Mouse (Mus musculus) lung, postnatal 14 days (tissue): ENCODE results near the gene Gda.

Source experiments
- DNase-seq: peaks from one replicate; pipeline ENCODE4 v3.0.0; 2021

Gene Gda

DNA sequence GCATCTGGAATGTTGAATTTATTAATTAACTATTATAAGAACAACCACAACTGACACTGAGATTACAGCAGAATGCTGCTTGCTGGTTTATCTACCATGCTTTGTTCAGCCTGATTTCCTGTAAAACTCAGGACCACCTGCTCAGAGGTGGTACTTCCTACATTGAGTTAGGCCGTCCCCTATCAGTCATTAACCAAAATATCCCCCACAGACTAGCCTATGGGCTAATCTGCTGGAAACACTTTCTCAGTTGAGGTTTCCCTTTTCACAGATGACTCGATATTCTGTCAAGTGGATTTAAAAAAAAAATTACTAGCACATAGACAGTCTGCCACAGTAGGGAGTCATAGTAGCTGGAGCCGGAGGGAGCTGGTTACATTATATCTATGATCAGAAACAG is 31.5 kb downstream of the Gda start:
- no peak for DNase-seq

GRCm38 (mm10) chr19:21440841-21441240 is 32.4 kb downstream of the Gda start:
- no peak for DNase-seq

DNA sequence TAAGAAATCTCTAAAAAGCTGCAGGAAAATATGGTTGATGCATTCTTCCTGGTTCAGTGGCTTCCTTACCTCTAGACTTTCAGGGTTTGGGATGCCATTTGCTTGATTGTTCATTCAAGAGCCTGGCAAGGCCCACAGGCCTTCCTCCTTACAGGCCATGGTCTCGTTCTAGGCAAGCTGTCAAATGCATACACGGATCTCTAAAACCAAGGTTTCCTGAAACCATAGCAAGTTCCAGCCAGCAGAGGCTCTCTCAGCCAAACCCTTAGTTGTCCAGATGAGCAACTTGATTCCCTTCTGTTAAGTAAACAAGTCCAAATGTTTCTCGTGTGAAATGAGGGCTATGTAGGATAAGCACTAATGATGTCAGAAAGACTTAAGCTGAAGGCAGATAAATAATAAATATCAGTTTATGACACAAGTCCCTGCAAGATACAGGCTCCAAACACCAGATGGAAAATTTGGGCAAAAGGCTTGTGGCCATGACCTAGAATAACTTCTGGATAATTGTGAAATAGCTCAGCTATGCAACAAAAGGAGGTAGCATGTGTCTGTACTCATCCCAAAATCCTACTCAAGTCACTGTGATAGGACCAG is 34.0 kb downstream of the Gda start:
- DNase-seq = no peak

DNA sequence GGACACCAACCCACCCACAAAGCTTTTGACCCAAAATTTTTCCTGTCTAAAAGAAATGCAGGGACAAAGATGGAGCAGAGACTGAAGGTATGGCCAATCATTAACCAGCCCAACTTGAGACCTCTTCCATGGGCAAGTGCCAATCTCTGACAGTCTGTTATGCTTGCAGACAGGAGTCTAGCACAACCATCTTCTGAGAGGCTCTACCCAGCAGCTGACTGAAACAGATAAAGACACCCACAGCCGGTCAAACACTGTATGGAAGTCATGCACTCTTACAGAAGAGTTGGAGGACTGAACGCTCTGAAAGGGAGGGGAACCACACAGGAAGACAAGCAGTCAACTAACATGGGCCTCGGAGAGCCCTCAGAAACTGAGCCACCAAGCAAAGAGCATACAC is 36.7 kb downstream of the Gda start:
- no peak for DNase-seq

DNA sequence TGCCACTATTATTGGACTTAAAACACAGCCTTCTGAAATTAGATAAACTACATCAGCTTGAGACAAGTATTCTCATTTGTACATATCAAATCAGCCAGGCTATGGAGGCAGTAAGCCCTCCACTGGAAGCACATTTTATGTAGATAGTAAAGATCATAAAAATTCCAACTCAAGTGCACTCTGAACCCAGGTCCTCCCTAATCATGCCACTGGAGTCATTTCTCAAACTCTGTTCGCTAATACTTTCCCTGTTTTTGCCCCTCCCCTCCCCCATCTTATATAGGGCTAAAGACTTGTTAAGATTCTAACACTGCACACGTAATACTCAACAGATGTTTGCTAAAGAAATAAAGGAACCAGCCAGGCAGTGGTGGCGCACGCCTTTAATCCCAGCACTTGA is 39.9 kb downstream of the Gda start:
- no peak for DNase-seq

DNA sequence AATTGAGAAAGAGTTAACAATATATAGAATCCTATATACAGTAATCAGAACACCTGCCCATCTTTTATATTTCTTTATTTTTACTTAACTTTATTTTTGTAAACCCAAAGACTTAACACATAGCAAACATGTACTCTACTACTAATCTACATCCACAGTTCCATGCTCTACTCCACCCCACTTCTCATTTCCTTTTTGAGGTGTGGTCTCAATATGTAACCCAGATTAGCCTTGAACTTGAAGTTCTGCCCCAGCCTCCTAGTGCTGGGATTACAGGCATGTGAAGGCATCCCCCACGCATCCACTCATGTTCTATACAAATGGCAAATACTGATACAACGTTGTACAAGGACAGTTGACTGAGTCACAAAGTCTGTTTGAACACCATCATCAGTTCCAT is 40.4 kb downstream of the Gda start:
- no peak for DNase-seq

DNA sequence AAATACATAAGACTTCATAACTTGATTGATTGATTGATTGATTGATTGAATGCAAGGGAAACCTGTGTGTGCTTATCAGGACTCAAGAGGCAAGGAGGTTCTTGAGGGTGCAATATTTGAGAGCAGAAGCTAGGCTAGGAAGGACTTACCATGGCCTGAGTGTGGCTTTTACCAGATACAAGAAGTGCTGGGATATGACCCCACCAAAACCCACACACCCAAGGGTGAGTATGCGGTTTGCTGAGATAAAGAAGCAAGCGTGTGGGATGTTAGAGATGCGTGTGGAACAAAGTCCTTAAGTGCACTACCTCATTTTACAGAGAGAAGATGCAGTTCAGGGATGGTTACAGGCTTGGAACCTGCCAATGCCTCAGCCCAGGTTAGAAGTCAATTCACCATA is 41.0 kb downstream of the Gda start:
- DNase-seq = no peak

GRCm38 (mm10) chr19:21425391-21425790 is 47.9 kb downstream of the Gda start:
- no peak for DNase-seq

DNA sequence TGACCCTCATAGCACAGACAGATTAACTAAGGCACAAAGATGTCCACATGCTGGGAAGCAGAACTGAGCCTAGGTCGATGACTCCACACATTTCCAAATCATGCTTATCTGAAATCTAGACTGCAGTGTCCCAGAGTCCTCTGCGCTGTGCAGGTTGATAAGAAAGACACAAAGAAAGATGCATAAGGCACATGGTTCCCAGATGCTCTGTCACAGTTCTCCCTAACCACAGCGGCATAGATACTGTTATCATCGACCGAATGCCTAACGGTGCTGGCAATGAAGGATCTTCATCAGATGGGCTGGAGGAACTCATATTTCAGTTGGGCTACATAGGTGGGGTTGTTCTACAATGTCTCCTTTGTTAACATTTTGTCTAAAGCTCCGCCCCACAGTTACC is 49.5 kb downstream of the Gda start:
- DNase-seq = no peak

GRCm38 (mm10) chr19:21418418-21418817 is 54.8 kb downstream of the Gda start:
- no peak for DNase-seq

DNA sequence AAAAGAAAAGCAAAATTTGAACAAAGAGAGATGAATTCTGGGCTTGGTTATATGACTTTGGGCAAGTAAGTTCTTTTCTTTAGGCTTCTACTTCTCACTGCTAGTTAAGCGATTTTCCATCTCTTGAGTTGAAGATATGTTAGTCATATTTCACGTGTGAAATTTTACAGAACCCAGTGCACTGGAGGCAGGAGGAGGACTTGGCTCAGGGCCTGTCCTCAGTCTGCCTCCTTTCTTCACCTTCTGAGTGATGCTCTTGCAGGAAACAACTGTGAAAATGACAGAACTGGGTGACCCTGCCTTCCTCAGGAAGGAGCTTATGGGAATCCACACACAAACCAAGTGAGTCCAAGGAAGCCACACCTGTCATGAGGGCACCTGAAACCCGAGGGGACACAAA is 57.9 kb downstream of the Gda start:
- no peak for DNase-seq

DNA sequence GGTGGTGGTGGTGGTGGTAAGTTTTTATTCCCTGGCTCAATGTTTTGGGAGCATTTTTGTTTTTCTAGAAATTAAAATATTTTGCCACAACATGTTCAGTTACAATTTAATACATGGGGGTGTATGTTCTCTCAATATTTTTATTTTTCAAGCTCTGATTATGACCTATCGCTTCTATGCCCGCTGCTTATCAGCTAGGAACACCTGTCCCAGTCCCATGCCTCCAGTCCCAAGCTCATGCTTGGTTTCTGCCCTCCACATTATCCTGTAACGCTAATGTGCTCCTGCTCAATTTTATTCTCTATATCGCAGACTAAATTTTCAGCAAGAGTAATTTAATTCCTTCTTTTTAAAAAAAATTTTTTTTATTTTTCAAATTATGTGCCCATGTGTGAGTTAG is 64.1 kb downstream of the Gda start:
- DNase-seq = no peak

- DNase-seq = no peak
These were observed 65.9 kb downstream of the Gda start for GRCm38 (mm10) chr19:21407363-21407762.

DNA sequence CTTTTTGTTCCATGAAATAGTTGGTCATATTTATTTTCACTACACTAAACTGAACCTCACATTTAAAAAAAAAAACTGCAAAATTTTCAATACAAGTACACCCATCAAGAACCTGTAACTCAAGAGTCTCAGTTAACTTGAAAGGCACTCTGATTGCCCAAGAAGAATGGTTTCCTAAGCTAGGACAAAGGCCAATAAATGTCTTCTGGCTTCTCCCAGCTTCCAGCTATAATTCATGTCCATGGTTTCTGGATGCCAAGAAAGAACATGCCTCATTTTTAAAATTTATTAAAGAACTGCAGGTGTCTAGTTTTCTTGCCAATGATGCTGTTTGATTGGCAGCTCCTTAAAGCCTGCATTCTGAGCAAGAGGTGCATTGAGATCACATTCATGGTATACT is 75.3 kb downstream of the Gda start:
- DNase-seq = no peak

- DNase-seq = no peak
These were observed 76.9 kb downstream of the Gda start for GRCm38 (mm10) chr19:21396364-21396763.

DNA sequence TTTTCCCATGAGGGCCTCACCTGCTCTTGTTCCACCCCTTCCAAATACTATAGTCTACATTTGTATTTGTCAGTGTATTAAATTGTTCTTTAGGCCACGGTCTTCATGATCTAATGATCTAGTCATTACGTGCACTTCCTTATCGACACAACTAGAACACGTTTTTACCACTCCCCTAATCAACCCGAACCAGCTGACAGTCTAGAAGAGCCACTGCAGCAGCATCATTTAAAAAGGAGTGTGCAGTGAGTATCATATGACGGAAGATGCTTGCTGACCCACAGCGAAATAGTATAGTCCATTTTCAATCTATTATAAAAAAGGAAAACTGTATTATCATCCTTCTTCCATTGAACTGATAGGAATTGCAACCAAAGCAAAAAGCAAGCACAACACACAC is 82.3 kb downstream of the Gda start:
- no peak for DNase-seq

- no peak for DNase-seq
These were observed 86.4 kb downstream of the Gda start for GRCm38 (mm10) chr19:21386842-21387241.

- no peak for DNase-seq
These were observed 89.0 kb downstream of the Gda start for GRCm38 (mm10) chr19:21384231-21384630.

DNA sequence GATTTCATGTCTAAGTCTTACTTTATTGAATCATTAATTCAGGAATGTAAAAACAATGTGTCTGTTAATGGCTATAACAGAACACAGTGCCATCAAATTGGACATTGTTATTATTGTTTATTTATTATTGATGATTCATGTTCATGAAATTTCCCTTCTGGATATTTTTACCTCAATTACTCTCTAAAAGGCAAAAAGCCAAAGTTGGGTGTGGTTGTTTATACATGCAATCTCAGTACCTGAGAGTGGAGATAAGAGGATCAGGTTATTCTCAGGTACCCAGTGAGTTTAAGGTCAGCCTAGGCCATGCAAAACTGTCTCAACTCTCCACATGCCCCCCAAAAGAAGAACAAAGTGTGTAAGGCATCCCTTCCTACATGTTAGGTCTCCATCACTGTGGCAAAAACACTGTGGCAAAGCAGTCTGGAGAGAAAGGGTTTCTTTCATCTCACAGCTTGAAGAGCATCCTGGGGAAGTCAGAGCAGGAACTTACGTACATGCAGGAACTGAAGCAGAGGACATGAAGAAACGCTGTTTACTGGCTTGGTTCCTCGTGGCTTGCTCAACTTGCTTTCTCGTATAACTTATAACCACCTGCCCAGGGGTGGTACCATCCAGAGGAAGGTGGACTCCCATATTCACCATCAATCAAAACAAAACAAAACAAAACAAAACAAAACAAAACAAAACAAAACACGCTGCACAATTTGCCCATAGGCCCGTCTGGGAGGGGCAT is 89.6 kb downstream of the Gda start:
- DNase-seq = no peak

GRCm38 (mm10) chr19:21381696-21382095 is 91.5 kb downstream of the Gda start:
- no peak for DNase-seq

- DNase-seq = no peak
These were observed 94.0 kb downstream of the Gda start for GRCm38 (mm10) chr19:21379195-21379594.

GRCm38 (mm10) chr19:21376445-21377218 is 96.6 kb downstream of the Gda start:
- DNase-seq = peak; percentile 14

DNA sequence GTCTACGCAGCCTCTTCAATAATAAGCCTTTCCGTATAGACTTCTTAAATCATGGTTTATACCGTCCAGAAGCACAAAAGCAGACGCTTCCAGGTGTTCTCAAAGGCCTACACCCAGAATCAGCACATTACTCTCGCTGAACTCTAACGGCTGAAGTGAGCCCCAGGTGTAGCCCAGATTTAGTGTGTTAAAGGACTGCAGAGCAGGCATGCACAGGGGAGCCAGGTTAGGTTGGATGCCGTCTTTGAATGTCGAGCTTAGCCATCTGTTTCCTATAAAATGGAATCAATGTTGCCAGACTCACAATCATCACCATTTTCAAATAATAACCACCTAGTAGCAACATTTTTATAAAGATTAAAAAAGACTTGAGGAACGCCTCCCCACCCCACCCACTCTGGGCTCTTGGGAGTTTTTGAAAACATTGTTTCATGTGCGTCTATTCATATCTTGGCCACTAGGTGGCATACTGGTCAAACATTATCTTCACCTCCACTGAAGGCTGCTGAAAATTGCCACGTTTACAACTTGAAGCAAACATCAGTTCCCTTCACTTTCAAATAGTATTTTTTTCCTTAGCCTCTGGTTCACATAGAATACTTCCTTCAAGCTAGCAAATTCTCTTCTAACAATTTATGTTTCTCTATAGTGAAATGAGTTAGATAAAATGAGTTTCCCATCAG is 100.0 kb downstream of the Gda start:
- peak; percentile 37 for DNase-seq
